Mouse (Mus musculus): ENCODE results near the gene Bbs12. TPM values are rescaled to one million over a fixed set of nuclear protein-coding genes. Genes with fewer than 3 reads are reported as not detected.

Bbs12 gene
- 4.9 and 6.2 TPM in 2 replicates for polyA plus RNA-seq (2011; ENCODE audit: insufficient read length, low read depth, missing spikeins)

DNA sequence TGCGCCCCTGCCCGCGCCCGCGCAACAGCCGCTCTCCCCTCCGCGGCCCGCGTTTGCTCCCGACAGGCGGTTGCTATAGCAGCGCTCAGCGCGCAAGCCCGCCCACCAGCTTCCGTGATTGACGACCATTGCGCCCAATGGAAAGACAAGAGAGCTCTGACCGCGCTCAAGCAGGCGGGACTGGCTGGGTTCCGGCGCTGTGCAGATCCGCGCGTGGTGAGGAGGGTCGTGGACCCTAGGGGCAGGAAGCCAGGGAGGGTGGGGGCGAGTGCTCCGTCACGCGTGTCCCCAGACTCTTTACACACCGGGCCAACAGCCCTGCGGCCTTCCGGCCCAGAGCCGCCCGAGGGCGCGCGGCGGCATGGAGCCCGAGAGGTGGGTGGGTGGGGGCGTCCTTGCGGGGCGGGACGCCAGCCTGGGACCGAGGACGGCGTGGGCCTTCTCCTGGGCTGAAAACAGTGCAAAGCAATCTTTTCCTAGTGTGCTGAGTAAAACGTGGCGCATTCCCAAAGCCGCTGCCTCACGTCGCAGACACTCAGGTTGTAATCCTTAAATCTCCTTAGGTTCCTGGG is at the start of gene Bbs12, which contains the start of gene Cetn4:
Gene Bbs12, plus strand, starts transcription at position 185 of the 572 bp plus-strand sequence.
Gene Cetn4, minus strand, starts transcription at position 339 of the 572 bp plus-strand sequence.
- Histone ChIP-seq H3K27ac (ENCODE audit: insufficient read depth, low read length) (peak within 1 kb of the TSS; percentile 84), H3K4me1 (ENCODE audit: control insufficient read depth, insufficient read depth, low read length) (peaks cover 2% of the 10 kb centered on the region; the same call in 1 of the 2 replicates), H3K4me3 (ENCODE audit: insufficient read depth, low read length) (peak within 1 kb of the TSS; percentile 68)
- TF ChIP-seq POLR2A (IDR thresholded peaks at IDR 0.05; ENCODE audit: low read depth, low read length) (peak; percentile 69), CTCF (IDR thresholded peaks at IDR 0.05; ENCODE audit: borderline replicate concordance, insufficient read depth, low read length) (no peak)

DNA sequence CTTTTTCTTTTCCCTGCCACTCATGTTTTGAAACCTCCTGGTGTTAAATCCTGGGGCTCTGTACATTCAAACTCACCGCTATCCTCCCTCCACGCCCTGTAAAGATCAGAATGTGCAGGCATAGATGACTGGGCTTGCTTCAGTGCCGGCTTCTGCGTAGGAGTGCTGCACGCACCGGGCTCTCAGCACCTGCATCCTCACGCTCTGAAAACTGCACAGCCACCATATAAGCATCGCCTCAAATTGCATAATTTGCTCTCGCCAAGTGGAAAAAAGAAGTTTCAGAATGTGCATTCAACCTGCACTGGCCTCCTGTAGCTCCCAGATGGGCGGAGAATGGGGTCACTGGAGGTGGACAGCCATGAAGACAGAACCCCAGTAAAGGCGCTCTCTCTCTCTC is 44.0 kb upstream of the Bbs12 start:
- no peaks in the 10 kb centered on the region for H3K4me1 ChIP-seq (ENCODE audit: control insufficient read depth, insufficient read depth, low read length)
- H3K27ac ChIP-seq (ENCODE audit: insufficient read depth, low read length) = no peak overlapping the region
- H3K4me3 ChIP-seq (ENCODE audit: insufficient read depth, low read length) = no peak overlapping the region
- TF ChIP-seq CTCF (IDR thresholded peaks at IDR 0.05; ENCODE audit: borderline replicate concordance, insufficient read depth, low read length) (no peak), POLR2A (IDR thresholded peaks at IDR 0.05; ENCODE audit: low read depth, low read length) (no peak)

DNA sequence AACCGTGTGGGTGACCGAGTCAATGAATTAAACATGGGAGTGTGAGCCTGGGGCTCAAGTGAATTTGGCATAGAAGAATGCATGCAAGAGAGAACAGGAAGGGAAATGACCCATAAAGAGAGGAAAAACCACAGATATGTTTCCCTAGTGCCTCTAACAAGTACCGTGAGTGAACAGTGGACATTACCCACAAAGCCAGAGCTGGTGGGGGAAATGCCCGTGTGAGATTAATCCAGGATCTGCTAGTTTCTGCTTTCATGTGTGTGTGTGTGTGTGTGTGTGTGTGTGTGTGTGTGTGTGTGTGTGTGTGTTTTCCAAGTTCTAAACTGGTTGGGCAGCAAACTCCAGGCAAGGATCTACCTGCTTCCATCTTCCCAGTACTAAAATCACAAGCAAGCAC is 42.4 kb upstream of the Bbs12 start:
- no peaks in the 10 kb centered on the region for H3K4me1 ChIP-seq (ENCODE audit: control insufficient read depth, insufficient read depth, low read length)
- no peak overlapping the region for H3K27ac ChIP-seq (ENCODE audit: insufficient read depth, low read length)
- no peak overlapping the region for H3K4me3 ChIP-seq (ENCODE audit: insufficient read depth, low read length)
- TF ChIP-seq CTCF (IDR thresholded peaks at IDR 0.05; ENCODE audit: borderline replicate concordance, insufficient read depth, low read length) (no peak), POLR2A (IDR thresholded peaks at IDR 0.05; ENCODE audit: low read depth, low read length) (no peak)

DNA sequence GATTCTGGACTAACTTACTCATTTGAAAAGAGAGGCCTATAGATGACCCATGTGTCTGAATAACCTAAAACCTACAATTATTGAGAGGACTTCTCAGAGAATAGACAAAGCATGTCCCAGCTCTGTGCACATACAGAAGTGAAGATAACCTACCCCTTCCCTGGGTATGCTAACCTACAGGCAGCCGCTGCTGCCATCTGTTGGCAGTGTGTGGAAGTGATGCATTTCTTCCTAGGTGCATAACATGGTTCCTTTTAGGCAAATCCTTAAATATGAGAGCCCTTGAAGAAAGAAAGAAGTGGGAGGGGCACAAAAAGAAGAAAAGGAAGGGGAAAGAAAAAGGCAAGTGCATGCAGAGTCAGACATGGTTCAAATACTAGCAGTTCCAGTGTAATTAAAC is 41.1 kb upstream of the Bbs12 start:
- Histone ChIP-seq H3K4me1 (ENCODE audit: control insufficient read depth, insufficient read depth, low read length) (no peaks in the 10 kb centered on the region), H3K4me3 (ENCODE audit: insufficient read depth, low read length) (no peak overlapping the region), H3K27ac (ENCODE audit: insufficient read depth, low read length) (no peak overlapping the region)
- no peak for TF ChIP-seq POLR2A (IDR thresholded peaks at IDR 0.05; ENCODE audit: low read depth, low read length)
- TF ChIP-seq CTCF (IDR thresholded peaks at IDR 0.05; ENCODE audit: borderline replicate concordance, insufficient read depth, low read length) = peak; percentile 76; the same call in 1 of the 2 replicates

DNA sequence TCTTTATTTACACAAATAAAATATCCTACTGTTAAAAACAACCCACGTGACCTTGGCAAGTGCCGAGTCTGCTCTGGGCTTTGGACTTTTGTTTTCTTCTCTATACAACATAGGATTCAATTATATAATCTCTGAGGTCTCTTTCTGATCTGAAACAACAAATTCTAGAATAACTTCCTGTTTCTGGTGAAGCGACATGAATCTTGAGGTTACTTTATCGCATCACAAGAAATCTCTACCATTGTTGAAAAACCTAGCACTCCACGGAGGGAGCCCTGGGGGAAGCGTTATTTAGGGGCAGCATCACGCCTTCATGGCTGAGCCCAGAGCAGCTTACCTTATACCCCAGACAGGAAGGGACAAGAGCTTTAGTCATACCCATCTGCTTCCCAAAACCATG is 39.3 kb upstream of the Bbs12 start:
- no peak overlapping the region for H3K27ac ChIP-seq (ENCODE audit: insufficient read depth, low read length)
- H3K4me3 ChIP-seq (ENCODE audit: insufficient read depth, low read length) = no peak overlapping the region
- TF ChIP-seq CTCF (IDR thresholded peaks at IDR 0.05; ENCODE audit: borderline replicate concordance, insufficient read depth, low read length) (no peak), POLR2A (IDR thresholded peaks at IDR 0.05; ENCODE audit: low read depth, low read length) (no peak)
- H3K4me1 ChIP-seq (ENCODE audit: control insufficient read depth, insufficient read depth, low read length) = no peaks in the 10 kb centered on the region

DNA sequence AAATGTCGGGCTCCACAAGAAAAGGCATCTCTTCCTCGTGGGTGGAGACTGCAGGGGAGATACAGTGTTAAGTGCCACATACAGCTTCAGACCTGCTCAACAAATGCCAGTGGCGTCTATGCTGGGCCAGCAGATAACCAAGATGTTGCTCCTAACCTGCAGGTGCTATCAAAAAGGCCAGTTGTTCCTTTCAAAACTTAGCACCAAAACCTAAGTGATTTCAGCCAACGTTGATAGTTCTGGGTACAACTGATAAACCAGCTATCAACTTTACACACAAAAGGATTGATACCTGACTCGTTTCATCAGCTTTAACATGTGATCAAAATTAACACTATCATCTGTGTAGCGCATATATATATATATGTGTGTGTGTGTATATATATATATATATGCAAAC is 37.7 kb upstream of the Bbs12 start:
- Histone ChIP-seq H3K4me1 (ENCODE audit: control insufficient read depth, insufficient read depth, low read length) (no peaks in the 10 kb centered on the region), H3K27ac (ENCODE audit: insufficient read depth, low read length) (no peak overlapping the region), H3K4me3 (ENCODE audit: insufficient read depth, low read length) (no peak overlapping the region)
- TF ChIP-seq POLR2A (IDR thresholded peaks at IDR 0.05; ENCODE audit: low read depth, low read length) (no peak), CTCF (IDR thresholded peaks at IDR 0.05; ENCODE audit: borderline replicate concordance, insufficient read depth, low read length) (no peak)

DNA sequence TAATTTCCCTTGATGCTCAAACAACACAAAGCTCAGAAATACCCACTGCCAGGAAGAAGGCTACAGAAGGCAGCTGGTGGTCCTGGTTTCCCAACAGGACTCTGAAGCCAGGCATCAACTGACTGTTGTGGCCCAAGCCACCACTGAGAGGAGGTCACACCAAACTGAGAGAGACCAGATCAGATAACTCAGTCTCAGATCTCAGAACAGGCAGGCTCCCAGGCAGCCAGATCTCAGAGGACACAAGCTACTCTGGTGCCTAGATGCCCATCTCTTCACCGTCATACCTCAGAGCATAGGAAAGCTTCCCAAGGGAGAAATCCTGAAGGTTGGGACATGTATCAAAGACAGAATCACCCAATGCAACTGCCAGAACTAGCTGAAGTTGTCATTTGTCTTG is 32.1 kb upstream of the Bbs12 start:
- no peaks in the 10 kb centered on the region for H3K4me1 ChIP-seq (ENCODE audit: control insufficient read depth, insufficient read depth, low read length)
- TF ChIP-seq POLR2A (IDR thresholded peaks at IDR 0.05; ENCODE audit: low read depth, low read length) = no peak
- TF ChIP-seq CTCF (IDR thresholded peaks at IDR 0.05; ENCODE audit: borderline replicate concordance, insufficient read depth, low read length) = no peak
- H3K27ac ChIP-seq (ENCODE audit: insufficient read depth, low read length) = no peak overlapping the region
- H3K4me3 ChIP-seq (ENCODE audit: insufficient read depth, low read length) = no peak overlapping the region

DNA sequence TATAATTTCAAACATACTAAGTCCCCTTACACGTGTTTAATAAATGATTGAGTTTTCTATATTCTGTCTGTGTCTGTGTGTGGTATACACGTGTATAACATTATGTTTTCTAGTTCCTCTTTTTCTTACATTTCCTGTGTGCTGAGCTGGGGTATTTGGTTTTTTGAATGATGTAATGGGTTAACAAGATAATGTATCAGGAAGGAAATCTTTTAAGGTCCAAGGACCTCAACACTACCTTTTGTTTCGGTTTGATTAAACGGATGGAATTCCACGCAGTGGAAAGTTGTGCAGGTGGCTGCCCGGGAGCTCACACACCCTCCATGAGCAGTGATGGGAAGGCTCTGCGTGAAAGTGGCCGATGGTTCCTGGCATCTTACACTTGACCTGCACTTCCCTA is 31.5 kb upstream of the Bbs12 start:
- no peak for TF ChIP-seq POLR2A (IDR thresholded peaks at IDR 0.05; ENCODE audit: low read depth, low read length)
- TF ChIP-seq CTCF (IDR thresholded peaks at IDR 0.05; ENCODE audit: borderline replicate concordance, insufficient read depth, low read length) = no peak
- H3K4me3 ChIP-seq (ENCODE audit: insufficient read depth, low read length) = no peak overlapping the region
- no peaks in the 10 kb centered on the region for H3K4me1 ChIP-seq (ENCODE audit: control insufficient read depth, insufficient read depth, low read length)
- no peak overlapping the region for H3K27ac ChIP-seq (ENCODE audit: insufficient read depth, low read length)

DNA sequence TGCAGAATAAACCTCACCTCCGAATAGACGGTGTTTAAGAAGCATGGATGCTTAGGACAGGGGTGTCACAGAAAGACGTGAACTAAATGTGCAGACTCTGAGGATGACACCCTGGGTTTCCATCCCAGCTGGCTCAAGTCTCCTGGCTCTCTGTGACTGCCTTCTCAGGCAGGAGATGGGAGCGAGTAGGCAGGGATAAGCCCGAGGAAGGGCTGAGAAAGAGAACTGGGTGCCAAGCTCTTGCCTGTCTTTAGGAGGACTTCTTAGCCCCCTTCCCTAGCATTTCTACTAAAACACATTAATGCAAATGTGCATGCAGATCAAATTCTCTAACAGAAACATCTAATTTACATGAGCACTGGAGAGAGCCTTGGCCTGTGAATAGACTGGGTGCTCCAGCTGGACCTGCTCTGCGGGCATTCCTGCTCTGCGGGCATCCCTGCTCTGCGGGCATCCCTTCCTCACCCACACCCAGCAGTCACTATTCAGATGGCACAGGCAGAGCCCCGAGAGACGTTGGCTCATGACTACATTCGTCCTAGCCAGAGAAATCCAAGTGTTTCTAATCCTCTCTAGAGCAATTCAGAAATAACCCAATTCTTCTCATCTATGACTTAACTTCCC is 29.9 kb upstream of the Bbs12 start:
- H3K4me3 ChIP-seq (ENCODE audit: insufficient read depth, low read length) = no peak overlapping the region
- no peaks in the 10 kb centered on the region for H3K4me1 ChIP-seq (ENCODE audit: control insufficient read depth, insufficient read depth, low read length)
- no peak overlapping the region for H3K27ac ChIP-seq (ENCODE audit: insufficient read depth, low read length)
- no peak for TF ChIP-seq CTCF (IDR thresholded peaks at IDR 0.05; ENCODE audit: borderline replicate concordance, insufficient read depth, low read length)
- no peak for TF ChIP-seq POLR2A (IDR thresholded peaks at IDR 0.05; ENCODE audit: low read depth, low read length)

DNA sequence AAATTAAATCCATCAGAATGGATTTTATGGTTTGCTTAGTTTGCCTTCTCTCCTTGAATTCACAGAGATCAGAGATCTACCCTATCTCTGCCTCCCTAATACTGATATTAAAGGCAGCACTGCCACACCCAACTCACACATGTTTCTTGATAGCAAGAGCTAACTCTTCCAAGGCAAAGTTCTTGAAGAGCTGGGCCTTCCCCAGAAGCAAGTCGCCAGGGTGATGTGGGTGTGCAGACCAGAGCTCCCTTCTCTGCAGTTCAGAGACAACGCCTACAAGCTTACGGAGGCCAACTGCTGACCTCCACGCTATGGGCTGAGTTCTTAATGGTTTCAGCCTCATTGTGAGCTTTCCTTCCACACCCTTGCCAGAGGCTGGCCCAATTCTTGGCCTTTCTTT is 29.1 kb upstream of the Bbs12 start:
- Histone ChIP-seq H3K4me1 (ENCODE audit: control insufficient read depth, insufficient read depth, low read length) (no peaks in the 10 kb centered on the region), H3K4me3 (ENCODE audit: insufficient read depth, low read length) (no peak overlapping the region), H3K27ac (ENCODE audit: insufficient read depth, low read length) (no peak overlapping the region)
- no peak for TF ChIP-seq CTCF (IDR thresholded peaks at IDR 0.05; ENCODE audit: borderline replicate concordance, insufficient read depth, low read length)
- TF ChIP-seq POLR2A (IDR thresholded peaks at IDR 0.05; ENCODE audit: low read depth, low read length) = no peak
